Mouse (Mus musculus) midbrain, postnatal 0 days (tissue): ENCODE data around the gene Gm38655. TPM values are rescaled to one million over a fixed set of nuclear protein-coding genes. Genes with fewer than 3 reads are reported as not detected.
A peak's percentile ranks its signal among the peaks of the same experiment; 100 is the strongest.

Experiments
- ATAC-seq: fragments of 200-750 bp; cut with Nextera tagmentation; 2 replicates; pipeline ENCODE4 v1.8.0; 2017; ENCODE audit warnings: moderate number of reproducible peaks, mild to moderate bottlenecking, moderate TSS enrichment, moderate library complexity; ENCODE audit not compliant: low FRiP score
- DNase-seq: peaks from one replicate; pipeline ENCODE4 v3.0.0-alpha.2; 2015; ENCODE audit warnings: low spot score
- H3K27ac ChIP-seq: fragments of 300-500 bp; sonication (generic); 2 replicates; pipeline ENCODE4 v1.5.1; 2014; ENCODE audit warnings: low read depth, mild to moderate bottlenecking, low read length, mixed read lengths
- H3K27me3 ChIP-seq: fragments of 300-500 bp; sonication (generic); 2 replicates; pipeline ENCODE4 v1.6.1; 2014; ENCODE audit warnings: low read length, control low read depth, mixed read lengths; ENCODE audit not compliant: insufficient read depth
- H3K36me3 ChIP-seq: fragments of 300-500 bp; sonication (generic); 2 replicates; pipeline ENCODE4 v1.6.1; 2014; ENCODE audit warnings: low read length, control low read depth, mixed read lengths; ENCODE audit not compliant: insufficient read depth
- H3K4me1 ChIP-seq: fragments of 300-500 bp; sonication (generic); 2 replicates; pipeline ENCODE4 v1.6.1; 2014; ENCODE audit warnings: mild to moderate bottlenecking, control low read depth, antibody characterized with exemption, low read length, mixed read lengths; ENCODE audit not compliant: insufficient read depth
- H3K4me2 ChIP-seq: fragments of 300-500 bp; sonication (generic); 2 replicates; pipeline ENCODE4 v1.6.1; 2014; ENCODE audit warnings: low read depth, mild to moderate bottlenecking, low read length, mixed read lengths; ENCODE audit not compliant: poor library complexity, severe bottlenecking
- H3K4me3 ChIP-seq: fragments of 300-500 bp; sonication (generic); 2 replicates; pipeline ENCODE4 v1.5.1; 2014; ENCODE audit warnings: low read depth, mild to moderate bottlenecking, low read length, moderate library complexity
- H3K9ac ChIP-seq: fragments of 300-500 bp; sonication (generic); replicated peaks from 2 replicates; pipeline ENCODE4 v1.6.1; 2014; ENCODE audit warnings: mild to moderate bottlenecking, low read length, moderate library complexity, mixed read lengths; ENCODE audit not compliant: poor library complexity, severe bottlenecking
- H3K9me3 ChIP-seq: fragments of 300-500 bp; sonication (generic); 2 replicates; pipeline ENCODE4 v1.6.1; 2016; ENCODE audit warnings: low read length, control low read depth
- CTCF ChIP-seq: IDR thresholded peaks from 2 replicates; pipeline ENCODE4 v1.5.1; 2016; ENCODE audit warnings: antibody characterized with exemption, mild to moderate bottlenecking
- WGBS: fragments of 180-500 bp; shearing (Covaris S2); extraction: QIAGEN DNeasy Blood & Tissue Kit; methylation state at CpG from one replicate; pipeline ENCODE4 v1.1.7; 2014; 5-methylcytosine and 5-hydroxymethylcytosine counted together
- polyA plus RNA-seq: library from polyadenylated mRNA; unstranded; fragments of >200 nt; fragmentation: Nextera tagmentation; extraction: Ambion mirVana; gene quantifications from 2 replicates; pipeline ENCODE4 v1.2.1, GENCODE M21; 2015
- total RNA-seq: library from RNA; depleted of rRNA; stranded (reverse); fragments of >200 nt; gene quantifications from 2 replicates; pipeline ENCODE4 v1.2.3, GENCODE M21; 2014

The Gm38655 gene
- total and polyA plus RNA-seq, 2 experiments from 2014 or later, result not detected

DNA sequence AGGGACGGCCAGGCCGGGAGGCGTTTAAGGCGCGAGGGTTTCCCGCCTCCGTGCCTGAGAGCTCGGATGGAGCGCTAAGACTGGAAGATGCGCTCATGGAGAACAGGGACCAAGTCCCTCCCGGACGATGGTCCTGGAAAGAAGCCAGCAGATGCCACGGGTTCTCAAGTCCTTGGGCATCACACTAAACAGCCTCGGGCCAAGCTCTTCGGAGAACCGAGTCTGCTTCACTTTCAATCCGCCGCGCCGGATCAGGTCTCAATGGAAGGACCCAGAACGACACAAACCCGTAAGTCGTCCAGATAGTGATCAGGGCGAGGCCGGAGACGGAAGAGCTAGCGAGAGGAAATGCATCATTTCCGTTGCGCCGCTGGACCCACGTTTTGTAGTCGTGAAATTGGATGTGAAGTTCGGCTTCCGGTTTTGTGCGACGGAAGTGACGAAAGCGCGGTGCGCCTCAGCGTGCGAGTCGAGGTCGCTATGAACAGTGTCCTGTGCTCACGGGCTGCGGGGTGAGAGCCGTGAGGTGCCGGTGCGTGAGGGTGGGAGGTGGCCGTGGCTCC is 8.9 kb upstream of the Gm38655 start, which contains the start of gene BC003965:
Gene BC003965, plus strand, starts transcription at position 426 of the 563 bp plus-strand sequence.
- Histone ChIP-seq H3K4me2 (peak within 1 kb of the TSS; percentile 94), H3K27me3 (no peaks in the 10 kb centered on the region), H3K4me3 (peak within 1 kb of the TSS; percentile 85), H3K27ac (peak within 1 kb of the TSS; percentile 99), H3K4me1 (peaks cover 5% of the 10 kb centered on the region), H3K36me3 (no peaks in the 10 kb centered on the region), H3K9me3 (no peaks in the 10 kb centered on the region), H3K9ac (peak within 1 kb of the TSS; percentile 75)
- under 1% methylated on average over 50 of the region's 50 CpGs for whole genome bisulfite sequencing
- peak; percentile 99 for DNase-seq
- peak; percentile 87 for ATAC-seq
- TF ChIP-seq CTCF, result no peak

DNA sequence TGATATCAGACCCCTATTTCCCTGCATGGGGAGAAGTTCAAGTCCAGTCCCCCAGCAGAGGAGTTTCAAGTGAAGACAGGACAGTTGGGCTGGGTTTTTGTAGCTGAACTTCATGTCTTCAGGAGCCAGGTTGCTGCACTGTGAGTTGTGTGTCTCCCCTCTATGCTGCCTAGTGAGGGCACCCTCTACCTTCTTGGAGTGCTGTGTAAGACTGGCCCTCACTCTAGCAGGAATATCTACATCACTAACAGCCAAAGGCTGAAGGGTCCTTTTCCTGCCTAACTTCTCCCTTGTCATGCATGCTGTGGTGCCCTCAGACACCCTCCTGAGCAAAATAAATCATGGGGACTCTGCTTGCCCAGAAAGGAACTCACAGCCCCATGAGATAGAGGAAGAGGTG is 8.0 kb upstream of the Gm38655 start:
- no peak for ATAC-seq
- 0 out of 2 replicates have a peak overlapping the region, but pooled peaks have one; percentile 75 for H3K9ac ChIP-seq
- H3K36me3 ChIP-seq, result no peaks in the 10 kb centered on the region
- peak overlapping the region; percentile 57 for H3K4me2 ChIP-seq
- peak overlapping the region; percentile 99; the same call in 1 of the 2 replicates for H3K27ac ChIP-seq
- peaks cover 5% of the 10 kb centered on the region; the same call in 1 of the 2 replicates for H3K4me1 ChIP-seq
- no peaks in the 10 kb centered on the region for H3K27me3 ChIP-seq
- peak; percentile 15 for DNase-seq
- peak; percentile 34; the same call in 1 of the 2 replicates for TF ChIP-seq CTCF
- no peaks in the 10 kb centered on the region for H3K9me3 ChIP-seq
- H3K4me3 ChIP-seq, result peak overlapping the region; percentile 85; the same call in 1 of the 2 replicates

DNA sequence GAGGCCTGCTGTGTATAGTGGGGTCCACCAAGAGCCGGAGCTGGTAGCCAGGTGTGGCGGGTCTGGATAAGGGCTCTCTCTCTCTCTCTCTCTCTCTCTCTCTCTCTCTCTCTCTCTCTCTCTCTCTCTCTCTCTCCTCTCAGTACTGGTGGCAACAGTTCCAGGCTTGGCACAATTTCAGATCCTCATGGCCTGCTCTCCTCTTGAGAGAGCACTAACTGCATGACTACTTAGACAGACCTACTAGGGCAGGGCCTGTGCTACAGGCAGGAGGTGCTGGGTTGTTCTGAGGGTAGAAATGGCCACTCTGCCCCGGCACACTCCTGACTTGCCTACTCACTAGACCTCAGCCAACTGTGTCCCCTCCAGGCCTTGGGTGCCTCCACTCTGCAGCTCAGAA is 2.7 kb downstream of the Gm38655 start:
- ATAC-seq (no peak), DNase-seq (no peak)
- Histone ChIP-seq H3K27me3 (no peaks in the 10 kb centered on the region; the same call in 1 of the 2 replicates), H3K4me1 (no peaks in the 10 kb centered on the region), H3K4me2 (no peak overlapping the region), H3K9me3 (no peaks in the 10 kb centered on the region), H3K36me3 (no peaks in the 10 kb centered on the region), H3K4me3 (no peak overlapping the region), H3K27ac (no peak overlapping the region), H3K9ac (no peak overlapping the region)
- TF ChIP-seq CTCF, result no peak
- WGBS, result 94% methylated on average over 3 of the region's 3 CpGs

DNA sequence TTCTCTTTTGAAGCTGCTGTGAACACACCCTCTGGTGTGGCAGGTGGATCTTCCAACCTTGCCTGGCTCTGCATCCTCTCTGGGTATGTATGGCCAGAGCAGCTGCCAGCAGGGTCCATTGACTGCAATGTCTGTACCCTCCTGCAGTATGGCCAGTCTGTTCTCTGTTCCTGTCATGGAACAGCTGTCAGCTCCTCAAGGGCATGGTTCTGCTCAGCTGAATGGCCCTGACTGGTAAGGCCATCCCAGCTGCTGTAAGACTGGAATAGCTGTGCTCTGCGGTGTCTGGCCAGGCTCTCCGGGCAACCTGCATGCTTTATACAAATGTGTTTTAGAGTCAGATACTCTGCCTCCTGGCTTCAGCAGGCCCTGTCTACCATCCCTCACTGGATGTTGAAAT is 5.6 kb downstream of the Gm38655 start:
- Histone ChIP-seq H3K27me3 (no peaks in the 10 kb centered on the region), H3K9me3 (no peaks in the 10 kb centered on the region), H3K4me3 (no peak overlapping the region), H3K9ac (no peak overlapping the region), H3K4me1 (no peaks in the 10 kb centered on the region), H3K4me2 (no peak overlapping the region), H3K36me3 (no peaks in the 10 kb centered on the region), H3K27ac (no peak overlapping the region)
- no peak for DNase-seq
- no peak for ATAC-seq
- WGBS, result 88% methylated on average over 2 of the region's 2 CpGs
- TF ChIP-seq CTCF, result no peak

DNA sequence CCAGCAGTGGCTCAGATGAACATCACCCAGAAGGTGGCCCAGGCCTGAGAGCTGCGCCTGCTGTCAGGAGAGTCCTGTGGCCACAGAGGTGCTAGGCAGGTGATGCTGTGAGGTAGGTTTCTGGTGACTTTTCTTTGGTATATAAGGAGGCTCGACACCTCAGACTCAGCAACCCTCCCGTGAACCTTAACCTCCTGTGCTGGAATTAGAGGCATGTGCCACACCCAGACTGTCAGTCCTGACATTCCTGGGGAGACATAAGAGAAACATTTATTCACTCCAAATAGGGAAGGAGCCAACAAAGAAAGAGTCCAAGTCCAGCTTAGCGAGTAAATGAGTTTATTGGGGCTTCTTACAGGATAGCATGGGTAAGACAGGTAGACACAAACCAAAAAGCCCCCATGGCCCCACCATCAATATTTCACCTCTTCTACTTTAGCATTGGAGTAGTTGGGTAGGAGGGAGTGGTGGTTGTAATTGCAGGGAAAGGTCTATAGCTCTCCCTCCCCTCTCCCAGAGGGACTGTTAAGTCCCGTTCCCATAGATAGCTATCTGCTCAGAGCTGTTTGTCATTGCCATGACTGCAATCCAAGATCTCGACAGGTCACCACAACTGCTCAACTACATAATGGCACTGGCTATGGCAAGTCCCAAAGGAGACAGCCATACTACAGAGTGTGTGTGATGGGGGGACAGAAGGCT is 9.2 kb downstream of the Gm38655 start:
- Histone ChIP-seq H3K36me3 (peaks cover 7% of the 10 kb centered on the region), H3K4me3 (no peak overlapping the region), H3K4me1 (no peaks in the 10 kb centered on the region), H3K4me2 (no peak overlapping the region), H3K27ac (no peak overlapping the region), H3K9me3 (no peaks in the 10 kb centered on the region), H3K27me3 (no peaks in the 10 kb centered on the region), H3K9ac (no peak overlapping the region)
- no peak for TF ChIP-seq CTCF
- ATAC-seq, result no peak
- WGBS, result 78% methylated on average over 6 of the region's 6 CpGs
- DNase-seq, result no peak

DNA sequence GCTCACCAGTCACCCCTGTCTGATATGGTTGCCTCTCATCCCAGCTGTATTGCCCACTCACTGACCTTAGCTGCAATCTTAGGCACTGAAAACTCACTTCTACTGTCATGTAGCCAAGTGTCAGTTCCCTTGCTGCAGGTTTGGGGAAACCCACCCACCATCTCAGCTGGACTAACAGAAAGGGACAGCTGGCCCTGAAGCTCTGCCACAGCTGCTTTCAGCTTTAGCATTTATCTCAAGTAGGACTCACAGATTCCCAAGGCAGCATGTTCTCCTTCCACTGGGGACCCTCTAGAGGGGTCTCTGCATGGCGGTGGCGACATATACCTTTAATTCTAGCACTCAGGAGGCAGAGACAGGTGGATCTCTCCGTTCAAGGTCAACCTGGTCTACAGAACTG is 10.5 kb downstream of the Gm38655 start:
- no peak for ATAC-seq

More for the DNA sequence above, 10.5 kb downstream of the Gm38655 start:
- no peak overlapping the region for H3K9ac ChIP-seq
- no peak overlapping the region for H3K4me3 ChIP-seq
- DNase-seq, result no peak
- no peaks in the 10 kb centered on the region for H3K27me3 ChIP-seq
- H3K27ac ChIP-seq, result no peak overlapping the region
- H3K36me3 ChIP-seq, result peaks cover 20% of the 10 kb centered on the region
- no peak overlapping the region for H3K4me2 ChIP-seq
- 85% methylated on average over 3 of the region's 3 CpGs for WGBS
- H3K4me1 ChIP-seq, result no peaks in the 10 kb centered on the region
- TF ChIP-seq CTCF, result no peak
- H3K9me3 ChIP-seq, result no peaks in the 10 kb centered on the region
